8 mouse cellular contexts compared by ENCODE assay signal in genomic region chr6:135087721-135088451, GRCm38 (mm10). TPM values are rescaled to one million over a fixed set of nuclear protein-coding genes. Genes with fewer than 3 reads are reported as not detected.
DNase-seq lines count a peak whose midpoint lies in the region; ATAC-seq and TF ChIP-seq lines count a peak whose summit lies in the region.

No protein-coding gene starts in this region.

- peak; percentile 89 for TF ChIP-seq CTCF in liver, embryonic 14.5 days (IDR thresholded peaks at IDR 0.05; ENCODE audit: low read depth)
- TF ChIP-seq CTCF in stomach, postnatal 0 days (IDR thresholded peaks at IDR 0.05; ENCODE audit: low read depth): peak; percentile 96

- no peak overlapping the region for H3K4me3 ChIP-seq in forebrain, embryonic 10.5 days
- H3K4me3 ChIP-seq in heart, embryonic 15.5 days: peak overlapping the region; percentile 29
- H3K4me3 ChIP-seq in liver, embryonic 14.5 days (ENCODE audit: insufficient read depth in 1 of 2, low read depth in 2 of 2, low read length in 2 of 2): no peak overlapping the region
- no peak overlapping the region for H3K4me3 ChIP-seq in neural tube, embryonic 12.5 days
- H3K4me3 ChIP-seq in stomach, postnatal 0 days (ENCODE audit: low read depth, low read length): no peak overlapping the region

- peak overlapping the region; percentile 59 for H3K4me2 ChIP-seq in heart, embryonic 15.5 days
- H3K4me2 ChIP-seq in liver, embryonic 14.5 days (ENCODE audit: low read depth): peak overlapping the region; percentile 6; the same call in 1 of the 2 replicates
- H3K4me2 ChIP-seq in neural tube, embryonic 12.5 days (replicated peaks): peak overlapping the region; percentile 41
- H3K4me2 ChIP-seq in stomach, postnatal 0 days (replicated peaks; ENCODE audit: low read depth): peak overlapping the region; percentile 50

- no peaks in the 10 kb centered on the region for H3K36me3 ChIP-seq in forebrain, embryonic 10.5 days (replicated peaks)
- H3K36me3 ChIP-seq in heart, embryonic 15.5 days: no peaks in the 10 kb centered on the region
- no peaks in the 10 kb centered on the region for H3K36me3 ChIP-seq in liver, embryonic 14.5 days (replicated peaks; ENCODE audit: control insufficient read depth, insufficient read depth, low read depth)
- no peaks in the 10 kb centered on the region for H3K36me3 ChIP-seq in neural tube, embryonic 12.5 days
- H3K36me3 ChIP-seq in stomach, postnatal 0 days (ENCODE audit: control insufficient read depth, insufficient read depth, low read length): no peaks in the 10 kb centered on the region

- no peak for TF ChIP-seq EP300 in liver, embryonic 14.5 days (IDR thresholded peaks at IDR 0.05; ENCODE audit: low read depth)
- no peak for TF ChIP-seq EP300 in stomach, postnatal 0 days (optimal IDR thresholded peaks at IDR 0.05)

- H3K27me3 ChIP-seq in forebrain, embryonic 10.5 days (ENCODE audit: poor library complexity, severe bottlenecking): peaks cover 9% of the 10 kb centered on the region; the same call in 1 of the 2 replicates
- H3K27me3 ChIP-seq in heart, embryonic 15.5 days: no peaks in the 10 kb centered on the region
- H3K27me3 ChIP-seq in liver, embryonic 14.5 days (ENCODE audit: control insufficient read depth, insufficient read depth, low read length): no peaks in the 10 kb centered on the region
- no peaks in the 10 kb centered on the region for H3K27me3 ChIP-seq in neural tube, embryonic 12.5 days (replicated peaks)
- H3K27me3 ChIP-seq in stomach, postnatal 0 days (ENCODE audit: control insufficient read depth, insufficient read depth, low read length): no peaks in the 10 kb centered on the region

- no peak overlapping the region for H3K9ac ChIP-seq in heart, embryonic 15.5 days
- no peak overlapping the region for H3K9ac ChIP-seq in liver, embryonic 14.5 days (replicated peaks)
- H3K9ac ChIP-seq in neural tube, embryonic 12.5 days: no peak overlapping the region
- no peak overlapping the region for H3K9ac ChIP-seq in stomach, postnatal 0 days (ENCODE audit: low read length)

- peaks cover 14% of the 10 kb centered on the region for H3K4me1 ChIP-seq in forebrain, embryonic 10.5 days
- H3K4me1 ChIP-seq in heart, embryonic 15.5 days (replicated peaks): peaks cover 4% of the 10 kb centered on the region; the same call in 1 of the 2 replicates
- no peaks in the 10 kb centered on the region for H3K4me1 ChIP-seq in liver, embryonic 14.5 days (replicated peaks; ENCODE audit: control insufficient read depth in 2 of 2, insufficient read depth in 2 of 2, low read length in 1 of 2)
- H3K4me1 ChIP-seq in neural tube, embryonic 12.5 days: peaks cover 4% of the 10 kb centered on the region; the same call in 1 of the 2 replicates
- no peaks in the 10 kb centered on the region for H3K4me1 ChIP-seq in stomach, postnatal 0 days (replicated peaks; ENCODE audit: control insufficient read depth, insufficient read depth)

- 39% methylated on average over 19 of the region's 19 CpGs for WGBS in forebrain, embryonic 10.5 days
- 21% methylated on average over 19 of the region's 19 CpGs for WGBS in heart, embryonic 15.5 days
- 17% methylated on average over 19 of the region's 19 CpGs for WGBS in liver, embryonic 14.5 days (ENCODE audit: insufficient replicate concordance)
- 31% methylated on average over 19 of the region's 19 CpGs for whole genome bisulfite sequencing in neural tube, embryonic 12.5 days
- 22% methylated on average over 19 of the region's 19 CpGs for WGBS in stomach, postnatal 0 days

- H3K9me3 ChIP-seq in forebrain, embryonic 10.5 days: no peaks in the 10 kb centered on the region
- H3K9me3 ChIP-seq in heart, embryonic 15.5 days (replicated peaks): no peaks in the 10 kb centered on the region
- H3K9me3 ChIP-seq in liver, embryonic 14.5 days (ENCODE audit: control insufficient read depth, low read length): no peaks in the 10 kb centered on the region
- H3K9me3 ChIP-seq in neural tube, embryonic 12.5 days: no peaks in the 10 kb centered on the region
- H3K9me3 ChIP-seq in stomach, postnatal 0 days (ENCODE audit: control insufficient read depth, low read length): no peaks in the 10 kb centered on the region

- ATAC-seq in CD4-positive, CD25-positive, alpha-beta regulatory T cell, adult 4 months: peak; percentile 75
- ATAC-seq in heart, embryonic 15.5 days (replicated peaks; ENCODE audit: insufficient number of reproducible peaks, insufficient read depth, low FRiP score, low read depth): 0 out of 2 replicates have a peak, but pooled peaks have one; percentile 47
- no peak for ATAC-seq in liver, embryonic 14.5 days (ENCODE audit: insufficient read depth)
- peak; percentile 75; the same call in 1 of the 2 replicates for ATAC-seq in neural tube, embryonic 12.5 days (ENCODE audit: low FRiP score, low read depth)
- ATAC-seq in stomach, postnatal 0 days (ENCODE audit: low FRiP score, low TSS enrichment): peak; percentile 70

- DNase-seq in c-Kit-negative CD71-positive TER-119-positive erythroid progenitor cells, embryonic 14.5 days (ENCODE audit: low read depth, low spot score): peak; percentile 42
- DNase-seq in forebrain, embryonic 10.5 days (ENCODE audit: extremely low spot score, low spot score): peak; percentile 86
- DNase-seq in kidney, postnatal 14 days: peak; percentile 80
- DNase-seq in liver, embryonic 14.5 days (ENCODE audit: low read depth in 3 of 3, low spot score in 3 of 3): peak; percentile 45 to 53 (median 50)
- DNase-seq in stomach, postnatal 0 days (ENCODE audit: low spot score): peak; percentile 79

- no peak overlapping the region; the same call in 1 of the 2 replicates for H3K27ac ChIP-seq in forebrain, embryonic 10.5 days
- peak overlapping the region; percentile 34; the same call in 1 of the 2 replicates for H3K27ac ChIP-seq in heart, embryonic 15.5 days
- H3K27ac ChIP-seq in liver, embryonic 14.5 days: no peak overlapping the region
- no peak overlapping the region for H3K27ac ChIP-seq in neural tube, embryonic 12.5 days
- no peak overlapping the region for H3K27ac ChIP-seq in stomach, postnatal 0 days (replicated peaks)

RNA-seq across cellular contexts. Expression of gene Gprc5a, which starts 22.4 kb away (rescaled TPM):
- polyA plus RNA-seq in CD4-positive, CD25-positive, alpha-beta regulatory T cell, adult 4 months (2017; shearing (Covaris generic)): under 1 TPM; 0.55 to 0.67 TPM
- polyA plus RNA-seq in forebrain, embryonic 10.5 days (2016; fragmentation: Nextera tagmentation; extraction: Ambion mirVana): 3.8 and 4.0 TPM in 2 replicates
- 4.8 and 9.1 TPM in 2 replicates for polyA plus RNA-seq in heart, embryonic 15.5 days (2015; fragmentation: Nextera tagmentation; extraction: Ambion mirVana)
- polyA plus RNA-seq in liver, embryonic 14.5 days (2012; rRNA removed): 0.12 and 0.15 TPM in 2 replicates
- 0.16 and 0.25 TPM in 2 replicates for polyA plus RNA-seq in liver, embryonic 14.5 days (2014; fragmentation: Nextera tagmentation; extraction: Ambion mirVana)
- polyA plus RNA-seq in neural tube, embryonic 12.5 days (2016; fragmentation: Nextera tagmentation; extraction: Ambion mirVana): 2.5 and 3.3 TPM in 2 replicates
- polyA plus RNA-seq in stomach, postnatal 0 days (2015; fragmentation: Nextera tagmentation; extraction: Ambion mirVana): 9.8 and 13.5 TPM in 2 replicates

RNA-seq across cellular contexts. Expression of gene Gprc5d, which starts 30.2 kb away (rescaled TPM):
- not detected for polyA plus RNA-seq in CD4-positive, CD25-positive, alpha-beta regulatory T cell, adult 4 months (2017; shearing (Covaris generic))
- 0.11 TPM in 1 of 2 replicates, not detected in the other for polyA plus RNA-seq in forebrain, embryonic 10.5 days (2016; fragmentation: Nextera tagmentation; extraction: Ambion mirVana)
- not detected in 2 replicates for polyA plus RNA-seq in heart, embryonic 15.5 days (2015; fragmentation: Nextera tagmentation; extraction: Ambion mirVana)
- 0.28 and 0.41 TPM in 2 replicates for polyA plus RNA-seq in liver, embryonic 14.5 days (2012; rRNA removed)
- not detected in 2 replicates for polyA plus RNA-seq in liver, embryonic 14.5 days (2014; fragmentation: Nextera tagmentation; extraction: Ambion mirVana)
- polyA plus RNA-seq in neural tube, embryonic 12.5 days (2016; fragmentation: Nextera tagmentation; extraction: Ambion mirVana): not detected in 2 replicates
- 0.07 TPM in 1 of 2 replicates, not detected in the other for polyA plus RNA-seq in stomach, postnatal 0 days (2015; fragmentation: Nextera tagmentation; extraction: Ambion mirVana)

Comparison
In these comparisons a context has a peak if more than half of its experiments do, and no peak if none do; other contexts are left out.
1. H3K4me2 ChIP-seq: peak in every context shown above with its lines; median percentile 59 in heart, embryonic 15.5 days; 50 in stomach, postnatal 0 days; 41 in neural tube, embryonic 12.5 days; 6 in liver, embryonic 14.5 days.